In the genomic region with DNA sequence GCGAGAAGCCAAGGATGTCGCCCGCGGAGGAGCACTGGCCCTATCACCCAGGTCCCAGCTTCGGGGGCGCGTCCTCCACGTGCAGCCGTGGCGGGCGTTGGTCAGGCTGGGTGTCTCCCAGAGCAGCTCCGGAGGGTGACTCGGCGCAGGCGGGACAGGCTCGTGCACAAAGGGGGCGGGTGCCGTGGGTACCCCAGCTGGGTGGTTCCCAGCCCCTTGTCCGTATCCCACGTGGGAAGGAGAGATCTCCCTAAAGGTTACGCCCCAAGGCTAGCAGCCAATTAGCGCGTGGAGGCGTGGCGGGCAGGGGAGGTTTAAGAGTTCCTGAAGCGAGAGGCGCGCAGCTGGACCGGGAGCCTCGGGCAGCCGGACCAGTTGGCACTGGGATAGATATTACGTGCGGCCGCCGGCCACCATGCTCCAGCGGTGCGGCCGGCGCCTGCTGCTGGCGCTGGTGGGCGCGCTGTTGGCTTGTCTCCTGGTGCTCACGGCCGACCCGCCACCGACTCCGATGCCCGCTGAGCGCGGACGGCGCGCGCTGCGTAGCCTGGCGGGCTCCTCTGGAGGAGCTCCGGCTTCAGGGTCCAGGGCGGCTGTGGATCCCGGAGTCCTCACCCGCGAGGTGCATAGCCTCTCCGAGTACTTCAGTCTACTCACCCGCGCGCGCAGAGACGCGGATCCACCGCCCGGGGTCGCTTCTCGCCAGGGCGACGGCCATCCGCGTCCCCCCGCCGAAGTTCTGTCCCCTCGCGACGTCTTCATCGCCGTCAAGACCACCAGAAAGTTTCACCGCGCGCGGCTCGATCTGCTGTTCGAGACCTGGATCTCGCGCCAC, we compare ENCODE assay signal across 7 mouse cellular contexts. TPM values are rescaled to one million over a fixed set of nuclear protein-coding genes. Genes with fewer than 3 reads are reported as not detected.
DNase-seq lines count a peak whose midpoint lies in the region; ATAC-seq lines count a peak whose summit lies in the region.

Lfng (plus strand) TSS at position 320 of the 835 bp plus-strand sequence.

- H3K27me3 ChIP-seq in intestine, embryonic 14.5 days (replicated peaks; ENCODE audit: control insufficient read depth, insufficient read depth, low read length): peaks cover 50% of the 10 kb centered on the region
- peaks cover 65% of the 10 kb centered on the region for H3K27me3 ChIP-seq in midbrain, embryonic 10.5 days (ENCODE audit: low read depth, poor library complexity, severe bottlenecking)

- under 1% methylated on average over 90 of the region's 91 CpGs for WGBS in intestine, embryonic 14.5 days
- under 1% methylated on average over 91 of the region's 91 CpGs for WGBS in midbrain, embryonic 10.5 days

- ATAC-seq in intestine, embryonic 14.5 days (replicated peaks; ENCODE audit: low FRiP score, low TSS enrichment, low read depth): peak; percentile 47

- peak within 1 kb of the TSS; percentile 50 for H3K4me3 ChIP-seq in intestine, embryonic 14.5 days (ENCODE audit: low read depth, low read length)
- peak within 1 kb of the TSS; percentile 92 for H3K4me3 ChIP-seq in midbrain, embryonic 10.5 days

- peak within 1 kb of the TSS; percentile 53 for H3K9ac ChIP-seq in intestine, embryonic 14.5 days (ENCODE audit: low read length)

- intact Hi-C loops in left cerebral cortex, postnatal 36 days (cut with DNase I): loop anchor here (10.0 kb wide), 1 partner anchor 262 kb away; no protein-coding TSS in a partner anchor

- peak within 1 kb of the TSS; percentile 51 for H3K4me2 ChIP-seq in intestine, embryonic 14.5 days (ENCODE audit: low read length)

- DNase-seq in adrenal gland, adult (ENCODE audit: inconsistent age in 2 of 2, low spot score in 1 of 2): peak; percentile 92 to 97
- DNase-seq in embryo, embryonic 10 days (ENCODE audit: low spot score): peak; percentile 98
- DNase-seq in gastrocnemius, postnatal 25 days: peak; percentile 89
- DNase-seq in intestine, embryonic 14.5 days (ENCODE audit: low spot score): peak; percentile 87
- peak; percentile 66 to 76 for DNase-seq in left cerebral cortex, postnatal 36 days (ENCODE audit: low spot score in 2 of 2)
- DNase-seq in midbrain, embryonic 10.5 days (ENCODE audit: low spot score): peak; percentile 98
- DNase-seq in right cerebral cortex, postnatal 4 days: peak; percentile 72

- H3K9me3 ChIP-seq in intestine, embryonic 14.5 days (ENCODE audit: control insufficient read depth, low read length): no peaks in the 10 kb centered on the region
- H3K9me3 ChIP-seq in midbrain, embryonic 10.5 days (replicated peaks): no peaks in the 10 kb centered on the region

- peaks cover 49% of the 10 kb centered on the region for H3K4me1 ChIP-seq in intestine, embryonic 14.5 days (replicated peaks; ENCODE audit: control insufficient read depth, insufficient read depth, low read length)
- peaks cover 81% of the 10 kb centered on the region for H3K4me1 ChIP-seq in midbrain, embryonic 10.5 days

- no peak within 1 kb of the TSS; the same call in 1 of the 2 replicates for H3K27ac ChIP-seq in intestine, embryonic 14.5 days (ENCODE audit: low read depth)
- peak within 1 kb of the TSS; percentile 98 for H3K27ac ChIP-seq in midbrain, embryonic 10.5 days (replicated peaks)

- H3K36me3 ChIP-seq in intestine, embryonic 14.5 days (ENCODE audit: control insufficient read depth, insufficient read depth, low read length): no peaks in the 10 kb centered on the region
- peaks cover 20% of the 10 kb centered on the region for H3K36me3 ChIP-seq in midbrain, embryonic 10.5 days

RNA-seq across cellular contexts. Expression of gene Lfng, which starts in this region (rescaled TPM):
- 1 to 10 TPM; 2.7 to 5.5 TPM for total RNA-seq in gastrocnemius, postnatal 25 days (2021)
- 12.6 and 15.4 TPM in 2 replicates for polyA plus RNA-seq in intestine, embryonic 14.5 days (2014; fragmentation: Nextera tagmentation; extraction: Ambion mirVana)
- total RNA-seq in left cerebral cortex, postnatal 36 days (2021): 10 to 100 TPM; 22.6 to 23.6 TPM
- 43.7 and 50.8 TPM in 2 replicates for polyA plus RNA-seq in midbrain, embryonic 10.5 days (2016; fragmentation: Nextera tagmentation; extraction: Ambion mirVana)
